Mouse (Mus musculus) testis, adult 2 months (tissue): ENCODE measurements at regions not wholly inside any gene's neighbourhood (a gene's known extent, or its start where the extent isn't known, plus 50 kb on each side); places are given as distances from the start of the nearest gene placed in this dataset.
A peak's percentile ranks its signal among the peaks of the same experiment; 100 is the strongest.

Experiments
- H3K27ac ChIP-seq: fragments of 200-500 bp; 2 replicates; pipeline ENCODE4 v1.5.1; 2012; ENCODE audit warnings: low read depth, low read length; ENCODE audit not compliant: control insufficient read depth, insufficient read depth
- H3K27me3 ChIP-seq: fragments of 200-500 bp; 2 replicates; pipeline ENCODE4 v1.6.1; 2012; ENCODE audit warnings: mild to moderate bottlenecking, low read length, moderate library complexity; ENCODE audit not compliant: control insufficient read depth, insufficient read depth
- H3K36me3 ChIP-seq: fragments of 200-500 bp; 2 replicates; pipeline ENCODE4 v1.6.1; 2012; ENCODE audit warnings: mild to moderate bottlenecking, low read length; ENCODE audit not compliant: control insufficient read depth, insufficient read depth
- H3K4me1 ChIP-seq: fragments of 200-500 bp; 2 replicates; pipeline ENCODE4 v1.6.1; 2012; ENCODE audit warnings: low read length; ENCODE audit not compliant: control insufficient read depth, insufficient read depth
- H3K4me3 ChIP-seq: fragments of 200-500 bp; 2 replicates; pipeline ENCODE4 v1.5.1; 2012; ENCODE audit warnings: low read depth, mild to moderate bottlenecking, low read length, moderate library complexity, mixed read lengths; ENCODE audit not compliant: control insufficient read depth
- CTCF ChIP-seq: fragments of 200-500 bp; IDR thresholded peaks from 2 replicates; pipeline ENCODE4 v1.5.1; 2012; ENCODE audit warnings: low read depth, mild to moderate bottlenecking, inconsistent platforms, low read length, moderate library complexity; ENCODE audit not compliant: control insufficient read depth, insufficient read depth, insufficient replicate concordance
- POLR2A ChIP-seq: fragments of 200-500 bp; IDR thresholded peaks from 2 replicates; pipeline ENCODE4 v1.6.1; 2012; ENCODE audit warnings: low read depth, mild to moderate bottlenecking, inconsistent platforms, low read length, moderate library complexity; ENCODE audit not compliant: control insufficient read depth

DNA sequence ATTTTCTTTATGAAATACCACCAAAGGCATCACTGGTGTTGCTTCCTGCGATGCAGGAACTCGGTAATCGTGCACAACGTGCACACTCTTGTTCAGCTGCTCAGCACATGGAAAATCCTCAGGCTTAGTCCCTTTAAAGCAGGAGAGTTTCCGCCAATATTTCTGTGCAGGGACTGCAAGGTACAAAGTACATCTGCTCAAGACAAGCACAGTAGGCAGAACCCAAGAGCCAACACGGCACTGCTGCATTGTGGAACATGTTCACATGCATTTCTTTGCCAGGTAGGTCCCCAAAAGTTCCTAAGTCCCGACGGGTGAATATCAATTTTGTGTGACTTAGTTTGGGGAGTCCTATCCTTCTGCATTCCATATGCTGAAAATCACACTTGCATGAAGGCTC, 808.0 kb upstream of the Pou3f3 start:
- Histone ChIP-seq H3K4me1 (no peaks in the 10 kb centered on the region; the same call in 1 of the 2 replicates), H3K27me3 (no peaks in the 10 kb centered on the region), H3K36me3 (no peaks in the 10 kb centered on the region), H3K4me3 (no peak overlapping the region), H3K27ac (no peak overlapping the region)
- TF ChIP-seq POLR2A (no peak), CTCF (no peak)

GRCm38 (mm10) chr1:41888213-41888612, 807.4 kb upstream of the Pou3f3 start:
- Histone ChIP-seq H3K27ac (no peak overlapping the region), H3K4me3 (no peak overlapping the region), H3K4me1 (no peaks in the 10 kb centered on the region; the same call in 1 of the 2 replicates), H3K36me3 (no peaks in the 10 kb centered on the region), H3K27me3 (no peaks in the 10 kb centered on the region)
- no peak for TF ChIP-seq POLR2A

- no peak overlapping the region for H3K4me3 ChIP-seq
- no peak for TF ChIP-seq CTCF
- no peaks in the 10 kb centered on the region for H3K36me3 ChIP-seq
- H3K27ac ChIP-seq, result no peak overlapping the region
- H3K4me1 ChIP-seq, result no peaks in the 10 kb centered on the region; the same call in 1 of the 2 replicates
- H3K27me3 ChIP-seq, result no peaks in the 10 kb centered on the region
These were observed 806.6 kb upstream of the Pou3f3 start for GRCm38 (mm10) chr1:41888966-41889365.

DNA sequence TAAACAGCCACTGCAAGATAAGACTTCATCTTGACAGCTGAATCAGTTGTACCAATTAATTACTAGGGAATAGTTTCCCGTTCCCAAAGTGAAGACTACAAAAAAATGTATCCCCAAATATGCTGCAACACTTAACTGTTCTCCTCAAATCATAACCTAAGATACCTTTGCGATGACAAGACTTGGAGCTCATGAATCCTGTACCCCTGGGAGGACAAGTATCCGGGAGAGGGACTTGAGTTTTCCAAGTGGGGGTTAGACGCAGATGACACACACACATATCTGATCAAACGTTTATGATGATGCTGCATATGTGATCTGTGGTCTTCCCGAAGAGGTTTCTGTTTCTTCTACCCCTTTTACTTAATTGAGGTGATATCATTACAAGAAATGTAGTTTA, 805.6 kb upstream of the Pou3f3 start:
- TF ChIP-seq CTCF (no peak), POLR2A (no peak)
- Histone ChIP-seq H3K27me3 (no peaks in the 10 kb centered on the region), H3K27ac (no peak overlapping the region), H3K4me1 (no peaks in the 10 kb centered on the region; the same call in 1 of the 2 replicates), H3K4me3 (no peak overlapping the region), H3K36me3 (no peaks in the 10 kb centered on the region)

- Histone ChIP-seq H3K4me3 (0 out of 2 replicates have a peak overlapping the region, but pooled peaks have one; percentile 8), H3K36me3 (no peaks in the 10 kb centered on the region), H3K4me1 (no peaks in the 10 kb centered on the region; the same call in 1 of the 2 replicates), H3K27ac (no peak overlapping the region), H3K27me3 (no peaks in the 10 kb centered on the region)
- no peak for TF ChIP-seq POLR2A
- no peak for TF ChIP-seq CTCF
These were observed 804.6 kb upstream of the Pou3f3 start for GRCm38 (mm10) chr1:41890714-41891689.

DNA sequence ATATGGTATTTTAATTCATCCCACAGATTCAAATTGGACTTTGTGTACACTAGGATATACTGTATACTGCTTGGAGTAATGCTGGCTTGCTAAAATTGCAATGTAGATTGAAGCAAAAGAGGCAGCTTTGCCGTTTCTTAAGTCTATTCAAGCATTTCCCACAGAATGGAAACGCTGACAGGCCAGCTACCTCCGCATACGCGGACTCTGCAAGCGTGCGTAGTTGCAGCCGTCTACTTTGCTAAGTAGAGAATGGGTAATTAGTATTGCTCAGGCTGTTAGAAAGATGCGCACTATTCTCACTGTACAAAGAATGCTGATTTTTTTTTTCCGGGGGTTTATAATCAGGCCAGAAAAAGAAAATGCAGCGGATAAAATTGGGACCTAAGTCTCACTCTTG, 803.8 kb upstream of the Pou3f3 start:
- Histone ChIP-seq H3K27me3 (no peaks in the 10 kb centered on the region), H3K27ac (no peak overlapping the region), H3K4me1 (no peaks in the 10 kb centered on the region; the same call in 1 of the 2 replicates), H3K36me3 (no peaks in the 10 kb centered on the region), H3K4me3 (no peak overlapping the region)
- TF ChIP-seq CTCF (no peak), POLR2A (no peak)

GRCm38 (mm10) chr1:41892376-41892775, 803.2 kb upstream of the Pou3f3 start:
- Histone ChIP-seq H3K4me1 (no peaks in the 10 kb centered on the region; the same call in 1 of the 2 replicates), H3K36me3 (no peaks in the 10 kb centered on the region), H3K4me3 (no peak overlapping the region), H3K27ac (no peak overlapping the region), H3K27me3 (no peaks in the 10 kb centered on the region)
- TF ChIP-seq POLR2A (no peak), CTCF (no peak)
